Mouse (Mus musculus): ENCODE results near the gene Psmc1. TPM values are rescaled to one million over a fixed set of nuclear protein-coding genes. Genes with fewer than 3 reads are reported as not detected.

Gene Psmc1
- total RNA-seq (2014; rRNA removed; ENCODE audit: low replicate concordance) (52.4 and 163 TPM in 2 replicates), polyA plus RNA-seq (2015; fragmentation: Nextera tagmentation; extraction: Ambion mirVana) (192 and 202 TPM in 2 replicates)

- TF ChIP-seq EP300 (IDR thresholded peaks at IDR 0.05; ENCODE audit: low read depth), result peak; percentile 82
- TF ChIP-seq CTCF (IDR thresholded peaks at IDR 0.05; ENCODE audit: low read depth), result no peak
- H3K27me3 ChIP-seq (ENCODE audit: control insufficient read depth, insufficient read depth, low read length), result 0 out of 2 replicates have a peak, but pooled peaks cover 2% of the 10 kb centered on the region
- H3K36me3 ChIP-seq (replicated peaks; ENCODE audit: control insufficient read depth, insufficient read depth, low read length), result peaks cover 28% of the 10 kb centered on the region
- peak within 1 kb of the TSS; percentile 99 for H3K4me3 ChIP-seq (ENCODE audit: low read depth, low read length)
- WGBS, result under 1% methylated on average over 58 of the region's 58 CpGs
- ATAC-seq (ENCODE audit: insufficient read depth, low read depth) (peak; percentile 80), DNase-seq (ENCODE audit: low spot score) (peak; percentile 87)
- no peaks in the 10 kb centered on the region for H3K9me3 ChIP-seq (replicated peaks; ENCODE audit: control insufficient read depth, low read length)
- H3K27ac ChIP-seq (ENCODE audit: low read depth), result peak within 1 kb of the TSS; percentile 96
- peak within 1 kb of the TSS; percentile 69 for H3K4me2 ChIP-seq (ENCODE audit: low read depth, low read length)
- H3K9ac ChIP-seq (replicated peaks; ENCODE audit: low read depth, low read length), result peak within 1 kb of the TSS; percentile 97
- H3K4me1 ChIP-seq (ENCODE audit: control insufficient read depth, insufficient read depth), result peaks cover 11% of the 10 kb centered on the region
Measured at GRCm38 (mm10) chr12:100109986-100110696, at the start of gene Psmc1. Psmc1 (plus strand) TSS chr12:100110154.

DNA sequence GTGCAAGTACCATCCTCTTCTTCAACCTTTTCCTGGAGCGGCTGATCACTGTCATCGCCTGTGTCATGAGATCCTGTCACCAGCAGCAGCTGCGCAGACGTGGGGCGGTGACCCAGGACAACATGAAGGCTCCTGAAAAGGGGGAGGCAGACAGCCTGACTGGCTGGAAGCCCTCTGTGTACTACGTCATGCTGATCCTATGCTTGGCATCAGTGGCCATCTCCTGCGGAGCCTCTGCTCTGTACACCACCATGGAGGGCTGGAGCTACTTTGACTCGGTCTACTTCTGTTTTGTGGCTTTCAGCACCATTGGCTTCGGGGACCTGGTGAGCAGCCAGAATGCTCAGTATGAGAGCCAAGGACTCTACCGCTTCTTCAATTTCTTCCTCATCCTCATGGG is 48.9 kb upstream of the Psmc1 start:
- WGBS, result 80% methylated on average over 10 of the region's 10 CpGs
- H3K27me3 ChIP-seq (ENCODE audit: control insufficient read depth, insufficient read depth, low read length), result no peaks in the 10 kb centered on the region
- TF ChIP-seq CTCF (IDR thresholded peaks at IDR 0.05; ENCODE audit: low read depth) (no peak), EP300 (IDR thresholded peaks at IDR 0.05; ENCODE audit: low read depth) (no peak)

DNA sequence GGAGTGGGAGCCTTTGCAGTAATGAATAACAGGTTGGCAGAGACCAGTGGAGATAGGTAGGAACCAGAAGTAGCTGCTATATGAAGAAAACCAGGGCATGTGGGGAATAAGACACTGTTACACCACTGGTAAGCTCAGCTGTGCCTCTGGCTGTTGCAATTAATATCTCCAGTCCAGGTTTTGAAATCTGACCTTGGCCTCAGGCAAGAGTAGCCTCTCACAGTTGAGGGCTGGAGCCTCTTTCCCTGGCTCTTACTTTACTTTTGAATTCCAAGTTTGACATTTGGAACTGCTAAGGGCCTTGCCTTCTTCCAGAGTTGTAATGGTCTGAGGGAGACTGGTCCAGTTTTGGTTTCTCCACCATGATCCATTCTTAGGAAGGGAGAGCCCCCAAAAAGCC is 48.1 kb upstream of the Psmc1 start:
- ATAC-seq (ENCODE audit: insufficient read depth, low read depth), result no peak
- no peak for DNase-seq (ENCODE audit: low spot score)

More for the DNA sequence above, 48.9 kb upstream of the Psmc1 start:
- no peaks in the 10 kb centered on the region for H3K9me3 ChIP-seq (replicated peaks; ENCODE audit: control insufficient read depth, low read length)
- H3K4me1 ChIP-seq (ENCODE audit: control insufficient read depth, insufficient read depth), result no peaks in the 10 kb centered on the region
- H3K4me2 ChIP-seq (ENCODE audit: low read depth, low read length), result no peak overlapping the region
- no peak overlapping the region for H3K27ac ChIP-seq (ENCODE audit: low read depth)
- ATAC-seq (ENCODE audit: insufficient read depth, low read depth), result no peak
- DNase-seq (ENCODE audit: low spot score), result no peak
- no peak overlapping the region for H3K9ac ChIP-seq (replicated peaks; ENCODE audit: low read depth, low read length)
- H3K4me3 ChIP-seq (ENCODE audit: low read depth, low read length), result no peak overlapping the region
- no peaks in the 10 kb centered on the region for H3K36me3 ChIP-seq (replicated peaks; ENCODE audit: control insufficient read depth, insufficient read depth, low read length)

DNA sequence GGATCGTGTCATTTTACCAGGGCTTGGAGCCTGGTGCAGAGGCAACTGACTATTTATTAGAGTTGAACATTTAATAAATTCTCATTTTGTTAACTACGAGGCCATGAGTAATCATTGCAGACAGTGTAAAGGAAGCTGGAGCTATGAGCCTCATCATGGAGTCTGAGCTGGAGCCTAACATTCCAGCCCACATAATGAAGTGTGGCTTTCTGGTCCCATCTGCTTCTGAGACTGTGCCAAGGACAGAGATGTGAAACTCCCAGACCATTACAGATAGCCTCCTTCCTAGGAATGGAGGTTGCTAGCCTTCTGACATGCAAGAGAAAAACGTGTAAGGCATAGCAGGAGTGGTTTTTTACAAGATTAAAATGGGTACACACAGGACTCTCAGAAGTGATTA is 47.4 kb upstream of the Psmc1 start:
- Histone ChIP-seq H3K27ac (ENCODE audit: low read depth) (no peak overlapping the region), H3K4me3 (ENCODE audit: low read depth, low read length) (no peak overlapping the region), H3K4me2 (ENCODE audit: low read depth, low read length) (no peak overlapping the region), H3K27me3 (ENCODE audit: control insufficient read depth, insufficient read depth, low read length) (no peaks in the 10 kb centered on the region), H3K4me1 (ENCODE audit: control insufficient read depth, insufficient read depth) (no peaks in the 10 kb centered on the region), H3K9ac (replicated peaks; ENCODE audit: low read depth, low read length) (no peak overlapping the region), H3K36me3 (replicated peaks; ENCODE audit: control insufficient read depth, insufficient read depth, low read length) (no peaks in the 10 kb centered on the region), H3K9me3 (replicated peaks; ENCODE audit: control insufficient read depth, low read length) (no peaks in the 10 kb centered on the region)
- 63% methylated on average over 3 of the region's 3 CpGs for WGBS
- DNase-seq (ENCODE audit: low spot score) (no peak), ATAC-seq (ENCODE audit: insufficient read depth, low read depth) (no peak)
- TF ChIP-seq EP300 (IDR thresholded peaks at IDR 0.05; ENCODE audit: low read depth) (no peak), CTCF (IDR thresholded peaks at IDR 0.05; ENCODE audit: low read depth) (no peak)

More for the DNA sequence above, 48.1 kb upstream of the Psmc1 start:
- Histone ChIP-seq H3K9me3 (replicated peaks; ENCODE audit: control insufficient read depth, low read length) (no peaks in the 10 kb centered on the region), H3K27me3 (ENCODE audit: control insufficient read depth, insufficient read depth, low read length) (no peaks in the 10 kb centered on the region), H3K4me3 (ENCODE audit: low read depth, low read length) (no peak overlapping the region), H3K4me2 (ENCODE audit: low read depth, low read length) (no peak overlapping the region), H3K27ac (ENCODE audit: low read depth) (no peak overlapping the region), H3K36me3 (replicated peaks; ENCODE audit: control insufficient read depth, insufficient read depth, low read length) (no peaks in the 10 kb centered on the region), H3K9ac (replicated peaks; ENCODE audit: low read depth, low read length) (no peak overlapping the region), H3K4me1 (ENCODE audit: control insufficient read depth, insufficient read depth) (no peaks in the 10 kb centered on the region)
- TF ChIP-seq EP300 (IDR thresholded peaks at IDR 0.05; ENCODE audit: low read depth) (no peak), CTCF (IDR thresholded peaks at IDR 0.05; ENCODE audit: low read depth) (no peak)

- Histone ChIP-seq H3K27ac (ENCODE audit: low read depth) (no peak overlapping the region), H3K4me1 (ENCODE audit: control insufficient read depth, insufficient read depth) (no peaks in the 10 kb centered on the region), H3K9me3 (replicated peaks; ENCODE audit: control insufficient read depth, low read length) (no peaks in the 10 kb centered on the region), H3K27me3 (ENCODE audit: control insufficient read depth, insufficient read depth, low read length) (no peaks in the 10 kb centered on the region), H3K4me2 (ENCODE audit: low read depth, low read length) (no peak overlapping the region), H3K4me3 (ENCODE audit: low read depth, low read length) (no peak overlapping the region), H3K9ac (replicated peaks; ENCODE audit: low read depth, low read length) (no peak overlapping the region), H3K36me3 (replicated peaks; ENCODE audit: control insufficient read depth, insufficient read depth, low read length) (no peaks in the 10 kb centered on the region)
- ATAC-seq (ENCODE audit: insufficient read depth, low read depth) (no peak), DNase-seq (ENCODE audit: low spot score) (no peak)
- 72% methylated on average over 3 of the region's 3 CpGs for whole genome bisulfite sequencing
- TF ChIP-seq CTCF (IDR thresholded peaks at IDR 0.05; ENCODE audit: low read depth) (no peak), EP300 (IDR thresholded peaks at IDR 0.05; ENCODE audit: low read depth) (no peak)
Measured at GRCm38 (mm10) chr12:100065109-100065508, 44.8 kb upstream of the Psmc1 start.
